Mouse (Mus musculus): ENCODE results near the gene Neurl2. TPM values are rescaled to one million over a fixed set of nuclear protein-coding genes. Genes with fewer than 3 reads are reported as not detected.

Gene Neurl2
- polyA plus RNA-seq (2021; fragmentation: Nextera tagmentation) = 5.4 and 5.6 TPM in 2 replicates
- long read RNA-seq, experiment 1, partial matches to known transcripts = 0 of 4 reads
- long read RNA-seq, experiment 1, other reads (novel, unspliced or antisense) = 0 of 4 reads
- long read RNA-seq, experiment 2, partial matches to known transcripts = 0 of 3 reads
- long read RNA-seq, experiment 2, other reads (novel, unspliced or antisense) = 0 of 3 reads

DNA sequence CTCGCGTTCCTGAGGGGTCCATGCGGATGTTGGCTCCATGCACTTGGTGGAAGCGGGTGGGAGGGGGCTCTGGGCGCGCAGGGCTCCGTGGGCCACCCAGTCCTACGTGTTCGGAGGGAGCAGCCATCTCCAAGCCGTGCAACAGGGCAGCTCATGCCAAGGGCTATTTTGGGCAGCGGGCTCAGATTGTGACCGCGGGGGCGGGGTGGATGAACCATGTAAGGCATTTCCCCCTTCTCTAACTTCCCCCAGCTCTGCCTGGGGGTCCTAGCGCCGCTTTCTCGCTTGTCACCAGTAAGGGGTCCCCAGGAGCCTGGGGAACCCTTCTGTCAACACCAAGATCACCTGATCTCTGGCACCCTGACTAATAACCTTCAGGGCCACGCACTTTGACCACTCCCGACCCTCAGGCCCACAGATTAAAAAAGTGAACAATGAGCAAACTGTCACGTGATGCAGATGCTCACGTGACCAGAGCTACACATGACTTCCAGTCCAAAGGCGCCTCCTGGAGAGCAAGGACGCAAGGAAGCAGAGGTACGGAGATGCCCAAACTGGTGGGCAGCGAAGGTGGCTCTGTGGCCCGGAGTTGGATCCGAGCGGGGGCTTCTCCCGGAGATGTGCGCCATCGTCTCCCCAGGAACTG, at the start of gene Neurl2:
TSS of gene Neurl2 (minus strand) at position 143 of the 646 bp plus-strand sequence.

DNA sequence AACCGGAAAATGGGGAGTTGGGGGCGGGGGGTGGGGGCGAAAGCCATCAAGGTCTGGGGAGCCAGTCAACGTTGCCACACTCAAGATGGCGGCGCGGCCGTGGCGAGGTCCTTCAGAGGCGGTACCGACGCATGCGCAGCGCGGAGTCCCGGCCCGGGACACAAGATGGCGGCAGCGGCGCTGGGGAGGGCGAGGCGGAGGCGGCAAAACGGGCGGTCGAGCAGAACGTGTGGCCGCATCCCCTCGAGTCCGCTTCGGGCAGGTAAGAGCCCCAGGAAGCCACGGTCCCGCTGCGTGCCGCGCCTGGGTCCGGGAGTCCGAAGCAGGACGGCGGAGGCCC, 45.9 kb upstream of the Neurl2 start, which contains the start of gene Pcif1:
TSS of gene Pcif1 (plus strand) at position 77 of the 340 bp plus-strand sequence.

DNA sequence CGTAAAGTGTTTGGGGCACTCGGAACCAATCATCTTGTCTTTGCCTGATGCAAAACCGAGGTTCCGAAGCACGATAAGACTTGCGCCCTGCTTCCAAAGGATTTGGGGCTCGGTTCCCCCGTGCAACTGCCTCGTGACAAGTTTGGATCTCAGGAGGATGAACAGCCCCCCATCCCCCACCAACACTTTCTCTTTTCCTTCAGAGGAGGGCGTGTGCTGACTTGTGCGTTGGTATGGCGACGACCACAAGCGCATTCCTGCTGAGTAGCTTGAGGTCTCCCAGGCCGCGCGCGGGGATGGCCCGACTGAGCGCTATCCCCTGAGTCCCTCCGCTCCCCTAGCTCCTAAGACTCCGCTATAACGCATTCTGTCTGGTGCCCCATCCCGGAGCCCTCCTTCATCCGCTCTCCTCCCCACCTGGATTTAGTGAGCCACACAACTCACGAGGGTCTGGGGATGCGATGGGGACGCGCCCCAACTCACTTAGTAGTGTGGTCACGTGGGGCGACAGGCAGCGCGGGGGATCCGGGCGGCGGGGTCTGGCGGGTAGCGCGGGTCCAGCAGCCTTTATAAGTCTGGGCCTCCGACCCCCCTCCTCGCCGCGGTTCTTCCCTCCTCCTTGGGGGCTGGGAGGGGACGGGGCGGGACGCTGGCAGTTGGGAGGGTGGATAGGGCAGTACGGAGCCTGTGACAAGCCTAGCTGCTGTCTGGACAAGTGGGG, 24.0 kb upstream of the Neurl2 start, which contains the start of gene Pltp:
TSS of gene Pltp (minus strand) at position 611 of the 721 bp plus-strand sequence.

GRCm38 (mm10) chr2:164832748-164833301, 431 bp downstream of the Neurl2 start, which contains the start of gene Ctsa:
TSS of gene Ctsa (plus strand) at chr2:164832873.

GRCm38 (mm10) chr2:164828437-164828836, 4.8 kb downstream of the Neurl2 start, which contains the start of gene Spata25:
TSS of gene Spata25 (minus strand) at chr2:164828537.

DNA sequence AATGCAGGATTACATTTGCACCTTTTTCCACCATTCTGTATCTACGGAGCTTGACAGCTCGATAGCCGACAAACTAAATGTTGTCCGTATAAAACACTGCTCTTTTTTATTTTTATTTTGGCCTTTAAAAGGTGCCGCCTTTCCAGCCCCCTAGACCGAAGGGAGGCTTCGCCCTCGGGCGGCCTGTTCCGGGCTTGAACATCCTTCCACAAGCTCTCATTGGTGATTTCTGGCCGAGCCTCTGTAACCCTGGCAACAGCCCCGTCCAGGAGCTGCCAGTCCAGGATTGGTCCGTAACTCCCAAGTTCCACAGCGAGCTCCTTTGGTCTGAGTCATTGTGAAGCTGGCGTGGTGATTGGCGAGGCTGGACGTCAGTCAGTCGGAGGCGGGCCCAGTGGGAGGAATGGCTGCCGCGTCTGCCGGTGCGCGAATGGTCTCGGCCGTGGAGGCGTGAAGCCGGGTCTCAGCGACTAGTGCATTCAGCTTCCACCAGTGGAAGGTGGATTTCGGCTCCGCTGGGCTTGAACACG, 10.6 kb downstream of the Neurl2 start, which contains the start of gene Zswim1:
TSS of gene Zswim1 (plus strand) at position 51 of the 530 bp plus-strand sequence.

DNA sequence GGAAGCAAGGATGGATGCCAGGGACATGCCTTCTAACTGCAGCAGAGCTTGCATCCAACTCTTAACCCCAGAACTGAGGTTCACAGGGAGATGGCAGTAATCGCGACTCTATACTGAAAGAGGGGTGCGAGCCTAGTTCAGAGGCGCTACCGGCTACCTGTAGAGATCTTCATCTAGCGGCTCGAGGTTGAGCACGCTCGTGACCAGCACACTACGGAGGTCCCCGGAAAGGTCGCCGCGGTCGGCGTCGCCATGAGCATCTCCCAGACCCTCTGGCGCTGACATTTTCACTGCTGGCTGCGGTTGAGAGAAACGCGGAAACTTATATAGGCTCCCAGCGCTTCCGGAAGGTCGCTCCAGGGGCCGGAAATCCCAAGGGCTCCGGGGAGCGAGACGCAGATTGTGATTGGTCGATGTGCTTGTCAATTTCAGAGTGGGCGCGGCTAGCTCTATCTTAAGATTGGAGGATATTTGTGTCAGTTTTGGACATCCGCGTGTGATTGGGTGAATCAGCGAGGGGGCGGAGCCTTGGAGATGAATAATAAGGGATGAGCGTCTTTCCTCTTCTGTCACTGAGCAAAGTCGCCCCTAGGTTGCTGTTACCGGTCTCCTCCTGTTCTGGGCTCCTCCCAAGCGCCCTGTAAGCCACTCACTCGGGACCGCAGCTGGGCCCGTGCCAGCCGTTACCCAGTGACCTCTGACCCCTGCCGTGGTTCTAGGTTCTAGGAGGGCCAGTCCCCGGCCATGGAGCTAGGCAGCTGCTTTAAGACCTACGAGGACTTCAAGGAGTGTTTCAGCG, 28.5 kb downstream of the Neurl2 start, which contains the start of the genes Acot8 and Zswim3:
TSS of gene Acot8 (minus strand) at position 350 of the 799 bp plus-strand sequence.
TSS of gene Zswim3 (plus strand) at position 566 of the 799 bp plus-strand sequence.

GRCm38 (mm10) chr2:164785481-164786387, 47.5 kb downstream of the Neurl2 start, which contains the start of gene Snx21:
TSS of gene Snx21 (plus strand) at chr2:164785823.

Other genes starting within 250 kb of the Neurl2 start
- gene Wfdc6a, start 248.0 kb downstream of the Neurl2 start, polyA plus RNA-seq (2021; fragmentation: Nextera tagmentation) = not detected in 2 replicates
- gene Eppin, start 239.9 kb downstream of the Neurl2 start, polyA plus RNA-seq (2021; fragmentation: Nextera tagmentation) = not detected in 2 replicates
- not detected in 2 replicates for gene Wfdc6b, start 219.9 kb downstream of the Neurl2 start, polyA plus RNA-seq (2021; fragmentation: Nextera tagmentation)
- not detected in 2 replicates for gene Wfdc8, start 219.8 kb downstream of the Neurl2 start, polyA plus RNA-seq (2021; fragmentation: Nextera tagmentation)
- not detected in 2 replicates for gene Wfdc16, start 194.7 kb downstream of the Neurl2 start, polyA plus RNA-seq (2021; fragmentation: Nextera tagmentation)
- gene Wfdc10, start 177.4 kb downstream of the Neurl2 start, polyA plus RNA-seq (2021; fragmentation: Nextera tagmentation) = not detected in 2 replicates
- gene Wfdc9, start 176.9 kb downstream of the Neurl2 start, polyA plus RNA-seq (2021; fragmentation: Nextera tagmentation) = not detected in 2 replicates
- gene Wfdc11, start 159.4 kb downstream of the Neurl2 start, polyA plus RNA-seq (2021; fragmentation: Nextera tagmentation) = not detected in 2 replicates
- not detected in 2 replicates for gene Wfdc13, start 148.3 kb downstream of the Neurl2 start, polyA plus RNA-seq (2021; fragmentation: Nextera tagmentation)
- not detected in 2 replicates for gene Spint4, start 135.0 kb downstream of the Neurl2 start, polyA plus RNA-seq (2021; fragmentation: Nextera tagmentation)
- gene Spint5, start 118.2 kb downstream of the Neurl2 start, polyA plus RNA-seq (2021; fragmentation: Nextera tagmentation) = not detected in 2 replicates
- gene Wfdc3, start 87.5 kb downstream of the Neurl2 start, polyA plus RNA-seq (2021; fragmentation: Nextera tagmentation) = 3.3 and 3.5 TPM in 2 replicates
- 4.1 and 5.2 TPM in 2 replicates for gene Dnttip1, start 87.5 kb downstream of the Neurl2 start, polyA plus RNA-seq (2021; fragmentation: Nextera tagmentation)
- gene Ube2c, start 63.6 kb downstream of the Neurl2 start, polyA plus RNA-seq (2021; fragmentation: Nextera tagmentation) = 0.83 and 0.95 TPM in 2 replicates
- gene Tnnc2, start 53.5 kb downstream of the Neurl2 start, polyA plus RNA-seq (2021; fragmentation: Nextera tagmentation) = not detected in 2 replicates
- gene Snx21, start 47.6 kb downstream of the Neurl2 start, polyA plus RNA-seq (2021; fragmentation: Nextera tagmentation) = 39.6 and 48.3 TPM in 2 replicates
- 19.2 and 21.1 TPM in 2 replicates for gene Acot8, start 28.6 kb downstream of the Neurl2 start, polyA plus RNA-seq (2021; fragmentation: Nextera tagmentation)
- gene Zswim3, start 28.4 kb downstream of the Neurl2 start, polyA plus RNA-seq (2021; fragmentation: Nextera tagmentation) = 10.3 and 10.8 TPM in 2 replicates
- gene Zswim1, start 10.8 kb downstream of the Neurl2 start, polyA plus RNA-seq (2021; fragmentation: Nextera tagmentation) = 26.3 and 29.5 TPM in 2 replicates
- gene Spata25, start 4.9 kb downstream of the Neurl2 start, polyA plus RNA-seq (2021; fragmentation: Nextera tagmentation) = not detected in 2 replicates
- 131 and 133 TPM in 2 replicates for gene Ctsa, start 583 bp downstream of the Neurl2 start, polyA plus RNA-seq (2021; fragmentation: Nextera tagmentation)
- gene Pltp, start 24.3 kb upstream of the Neurl2 start, polyA plus RNA-seq (2021; fragmentation: Nextera tagmentation) = 123 and 144 TPM in 2 replicates
- 84.4 and 85.2 TPM in 2 replicates for gene Pcif1, start 45.8 kb upstream of the Neurl2 start, polyA plus RNA-seq (2021; fragmentation: Nextera tagmentation)
- gene Zfp335, start 78.3 kb upstream of the Neurl2 start, polyA plus RNA-seq (2021; fragmentation: Nextera tagmentation) = 8.9 and 11.8 TPM in 2 replicates
- 0.45 and 0.56 TPM in 2 replicates for gene Mmp9, start 107.3 kb upstream of the Neurl2 start, polyA plus RNA-seq (2021; fragmentation: Nextera tagmentation)
- 78.6 and 83.4 TPM in 2 replicates for gene Slc12a5, start 127.3 kb upstream of the Neurl2 start, polyA plus RNA-seq (2021; fragmentation: Nextera tagmentation)
- 5.7 and 5.8 TPM in 2 replicates for gene Ncoa5, start 201.4 kb upstream of the Neurl2 start, polyA plus RNA-seq (2021; fragmentation: Nextera tagmentation)
- gene Cd40, start 222.2 kb upstream of the Neurl2 start, polyA plus RNA-seq (2021; fragmentation: Nextera tagmentation) = 0.45 and 0.64 TPM in 2 replicates

Measured in layer of hippocampus, adult 6 months (tissue).